Mouse (Mus musculus) heart, embryonic 16.5 days (tissue): Measurements from ENCODE around the gene Olfr601. TPM values are rescaled to one million over a fixed set of nuclear protein-coding genes. Genes with fewer than 3 reads are reported as not detected.

ENCODE experiments used
- polyA plus RNA-seq: library from polyadenylated mRNA; unstranded; fragments of >200 nt; fragmentation: Nextera tagmentation; extraction: Ambion mirVana; gene quantifications from 2 replicates; pipeline ENCODE4 v1.2.1, GENCODE M21; 2015

The Olfr601 gene
- polyA plus RNA-seq, 1 experiment from 2014 or later, result not detected

Other genes starting within 250 kb of the Olfr601 start
- not detected in 2 replicates for gene Olfr586, start 237.0 kb downstream of the Olfr601 start, polyA plus RNA-seq
- not detected in 2 replicates for gene Olfr588-ps1, start 221.8 kb downstream of the Olfr601 start, polyA plus RNA-seq
- not detected in 2 replicates for gene Olfr589, start 206.3 kb downstream of the Olfr601 start, polyA plus RNA-seq
- gene Olfr591, start 184.3 kb downstream of the Olfr601 start, polyA plus RNA-seq, result not detected in 2 replicates
- gene Olfr592, start 177.9 kb downstream of the Olfr601 start, polyA plus RNA-seq, result not detected in 2 replicates
- gene Olfr593, start 150.8 kb downstream of the Olfr601 start, polyA plus RNA-seq, result not detected in 2 replicates
- not detected in 2 replicates for gene Olfr594, start 145.7 kb downstream of the Olfr601 start, polyA plus RNA-seq
- gene Usp17ld, start 110.2 kb downstream of the Olfr601 start, polyA plus RNA-seq, result not detected in 2 replicates
- not detected in 2 replicates for gene Olfr596, start 57.0 kb downstream of the Olfr601 start, polyA plus RNA-seq
- gene Olfr597, start 46.3 kb downstream of the Olfr601 start, polyA plus RNA-seq, result not detected in 2 replicates
- not detected in 2 replicates for gene Olfr598, start 39.1 kb downstream of the Olfr601 start, polyA plus RNA-seq
- not detected in 2 replicates for gene Olfr599, start 26.7 kb downstream of the Olfr601 start, polyA plus RNA-seq
- not detected in 2 replicates for gene Olfr600, start 13.0 kb downstream of the Olfr601 start, polyA plus RNA-seq
- not detected in 2 replicates for gene Olfr603, start 23.5 kb upstream of the Olfr601 start, polyA plus RNA-seq
- not detected in 2 replicates for gene Usp17lc, start 52.4 kb upstream of the Olfr601 start, polyA plus RNA-seq
- gene Olfr605, start 82.8 kb upstream of the Olfr601 start, polyA plus RNA-seq, result not detected in 2 replicates
- gene Olfr606, start 86.4 kb upstream of the Olfr601 start, polyA plus RNA-seq, result not detected in 2 replicates
- gene Olfr607, start 101.5 kb upstream of the Olfr601 start, polyA plus RNA-seq, result 0.32 and 0.55 TPM in 2 replicates
- gene Olfr608, start 107.2 kb upstream of the Olfr601 start, polyA plus RNA-seq, result 0.91 and 1.2 TPM in 2 replicates
- gene Olfr609, start 135.4 kb upstream of the Olfr601 start, polyA plus RNA-seq, result not detected in 2 replicates
- gene Olfr610, start 149.5 kb upstream of the Olfr601 start, polyA plus RNA-seq, result not detected in 2 replicates
- gene Olfr611, start 158.2 kb upstream of the Olfr601 start, polyA plus RNA-seq, result not detected in 2 replicates
- gene Olfr612, start 180.1 kb upstream of the Olfr601 start, polyA plus RNA-seq, result not detected in 2 replicates
- gene Olfr613, start 185.4 kb upstream of the Olfr601 start, polyA plus RNA-seq, result not detected in 2 replicates
- gene Olfr615, start 193.4 kb upstream of the Olfr601 start, polyA plus RNA-seq, result not detected in 2 replicates
- not detected in 2 replicates for gene Olfr616, start 206.5 kb upstream of the Olfr601 start, polyA plus RNA-seq
- not detected in 2 replicates for gene Olfr617, start 210.4 kb upstream of the Olfr601 start, polyA plus RNA-seq
- not detected in 2 replicates for gene Olfr618, start 227.4 kb upstream of the Olfr601 start, polyA plus RNA-seq
- not detected in 2 replicates for gene Olfr619, start 237.9 kb upstream of the Olfr601 start, polyA plus RNA-seq
- gene Olfr620, start 249.9 kb upstream of the Olfr601 start, polyA plus RNA-seq, result not detected in 2 replicates